Mouse (Mus musculus) forelimb bud, embryonic 11.5 days (tissue): ENCODE results near the gene Ifrd1.
"Not testable (repeated sequence)": the region's sequence is repeated elsewhere in the genome, so short reads cannot be mapped to it uniquely, and the experiment has no call there.

Experiments used
- DNase-seq: peaks from one replicate; pipeline ENCODE4 v3.0.0-alpha.2; 2012; ENCODE audit warnings: low read depth, low spot score

Gene Ifrd1

DNA sequence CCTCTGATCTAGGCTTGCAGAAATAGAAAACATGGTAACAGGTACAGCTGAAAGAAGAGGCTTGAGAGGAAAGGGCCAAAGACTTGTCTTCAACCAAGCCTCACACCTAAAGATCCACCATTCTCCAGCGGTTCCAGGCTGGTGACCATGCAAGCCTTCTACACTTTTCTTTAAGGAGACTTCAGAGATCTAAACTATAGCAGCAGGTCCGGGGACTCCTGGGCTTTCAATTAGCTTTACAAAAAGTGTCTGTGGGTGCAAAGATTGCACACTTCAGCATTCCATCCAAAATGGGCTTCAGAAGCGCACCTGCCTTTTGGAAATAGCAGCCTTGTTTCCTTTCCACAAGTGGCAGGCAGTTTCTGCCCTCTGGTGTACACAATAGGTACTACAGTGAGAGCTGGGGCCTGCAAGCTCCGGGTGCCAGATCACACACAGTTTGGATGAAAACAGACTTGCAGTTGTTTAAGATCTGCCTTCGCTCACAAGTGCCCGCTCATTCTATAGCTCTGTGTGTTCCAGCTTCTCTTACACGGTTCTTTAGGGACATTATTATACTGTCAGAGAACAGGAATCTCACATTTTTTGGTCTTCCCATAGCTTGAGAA lies 48.4 kb downstream of the Ifrd1 start:
- DNase-seq = peak; percentile 64

DNA sequence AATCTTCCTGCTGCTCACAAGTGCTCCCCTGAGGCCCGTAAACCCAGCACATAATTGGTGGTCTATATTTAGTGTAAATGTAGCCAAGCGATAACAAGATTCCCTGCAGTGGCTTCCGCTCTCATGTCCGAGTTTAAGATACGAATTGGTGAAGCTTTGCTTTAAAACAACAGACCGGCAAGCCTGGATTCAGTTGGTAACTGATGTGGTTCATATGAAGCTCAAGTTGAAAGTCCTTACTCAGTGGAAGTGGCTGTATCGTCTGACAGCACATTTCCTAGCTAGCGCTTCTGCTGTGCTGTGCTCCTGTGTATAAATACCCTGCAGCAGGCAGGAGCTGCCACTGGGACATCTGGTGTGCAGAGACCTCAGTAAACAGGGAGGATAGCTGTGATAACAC lies 49.0 kb downstream of the Ifrd1 start, which contains the start of gene Lsmem1:
Gene Lsmem1, minus strand, starts transcription at position 189 of the 400 bp plus-strand sequence.
- DNase-seq = no peak

DNA sequence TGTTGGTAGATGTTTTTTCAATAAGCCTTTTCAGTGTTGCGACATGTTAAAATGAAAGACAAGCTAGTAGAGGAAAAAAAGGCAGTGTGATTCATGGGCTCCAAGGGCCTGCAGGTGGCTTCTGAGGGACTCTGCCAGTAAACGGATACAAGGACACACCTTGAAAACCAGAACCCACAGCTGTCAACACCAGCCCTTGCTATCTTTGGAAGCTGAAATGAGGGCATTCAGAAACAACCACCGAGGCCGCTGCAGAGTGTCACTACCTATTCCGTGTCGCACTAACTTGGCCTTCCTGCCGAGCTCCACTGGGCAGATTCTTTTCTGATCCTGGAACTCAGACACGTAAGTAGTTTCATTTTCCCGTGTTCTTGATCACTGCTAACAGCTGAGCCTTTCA lies 49.9 kb downstream of the Ifrd1 start:
- no peak for DNase-seq

DNA sequence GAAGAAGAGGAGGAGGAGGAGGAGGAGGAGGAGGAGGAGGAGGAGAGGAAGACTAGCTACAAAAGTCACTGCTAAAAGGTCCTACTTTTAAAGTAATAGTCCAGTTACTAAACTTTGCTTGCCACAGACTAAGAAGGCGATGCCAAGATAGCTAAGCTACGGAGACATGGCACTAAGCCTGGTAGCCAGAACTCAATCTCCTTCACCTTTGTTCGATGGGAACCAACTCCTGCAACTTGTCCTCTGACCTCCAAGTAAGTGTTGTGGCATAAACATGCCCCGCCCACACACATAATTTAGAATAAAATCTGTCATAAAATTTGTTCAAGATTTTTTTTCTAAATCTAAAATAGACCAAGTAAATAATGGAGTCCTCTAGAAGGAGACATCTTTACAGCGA lies 50.3 kb downstream of the Ifrd1 start:
- DNase-seq = no peak

DNA sequence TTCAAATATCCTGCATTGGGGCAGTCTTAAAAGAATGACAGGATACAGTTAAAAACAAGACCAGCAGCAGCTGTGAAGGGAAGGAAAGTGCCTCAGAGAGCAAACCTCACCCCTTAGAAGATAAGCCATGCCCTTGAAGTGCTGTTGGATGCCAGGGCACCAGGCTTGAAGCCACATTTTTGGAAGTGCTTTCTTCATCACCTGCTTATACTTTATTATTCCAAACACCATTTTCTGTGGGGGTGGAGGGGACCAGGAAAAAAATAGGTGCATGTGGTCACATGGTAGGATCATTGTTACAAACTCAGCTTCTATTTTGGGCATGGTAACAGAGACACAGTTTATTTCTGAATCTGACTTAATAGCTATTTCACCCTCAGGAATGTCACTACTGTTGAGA lies 50.8 kb downstream of the Ifrd1 start:
- no peak for DNase-seq

DNA sequence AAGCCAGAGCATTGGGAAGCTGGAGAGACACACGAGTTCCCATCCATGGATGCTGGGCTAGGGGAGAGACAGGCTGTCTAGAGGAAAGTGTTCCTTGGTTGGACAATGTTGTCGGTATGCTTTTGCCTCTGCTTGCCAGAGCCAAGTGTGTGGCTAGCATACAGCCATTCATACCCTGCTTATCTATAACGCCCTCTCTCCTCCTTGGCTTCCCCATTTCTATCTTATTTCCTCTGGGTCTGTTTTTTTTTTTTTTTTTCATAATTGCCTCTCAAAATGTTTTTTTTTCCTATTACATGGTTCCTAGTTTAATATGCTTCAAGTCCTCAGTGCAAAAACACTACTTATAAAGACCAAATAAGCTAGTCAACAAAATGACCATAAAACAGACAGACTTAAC lies 62.8 kb downstream of the Ifrd1 start:
- DNase-seq = no peak

DNA sequence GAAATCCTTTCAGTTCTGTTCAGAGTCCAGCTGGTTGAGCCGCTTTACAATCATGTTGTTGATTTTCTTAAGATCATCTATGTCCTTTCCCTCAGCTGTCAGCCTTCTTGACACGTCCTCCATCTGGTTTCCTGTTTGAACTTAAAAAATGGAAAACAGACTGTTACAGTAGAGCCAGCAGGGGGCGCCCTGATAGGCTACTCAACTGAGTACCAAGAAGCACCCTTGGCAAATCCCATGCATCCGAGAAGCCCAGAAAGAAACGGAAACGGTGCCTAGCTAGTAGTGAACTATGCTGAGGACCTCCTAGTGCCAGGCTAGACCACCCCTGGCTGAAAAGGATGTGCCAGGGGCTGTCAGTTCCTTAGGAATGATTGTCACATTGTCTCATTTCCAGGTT lies 71.2 kb downstream of the Ifrd1 start:
- no peak for DNase-seq

DNA sequence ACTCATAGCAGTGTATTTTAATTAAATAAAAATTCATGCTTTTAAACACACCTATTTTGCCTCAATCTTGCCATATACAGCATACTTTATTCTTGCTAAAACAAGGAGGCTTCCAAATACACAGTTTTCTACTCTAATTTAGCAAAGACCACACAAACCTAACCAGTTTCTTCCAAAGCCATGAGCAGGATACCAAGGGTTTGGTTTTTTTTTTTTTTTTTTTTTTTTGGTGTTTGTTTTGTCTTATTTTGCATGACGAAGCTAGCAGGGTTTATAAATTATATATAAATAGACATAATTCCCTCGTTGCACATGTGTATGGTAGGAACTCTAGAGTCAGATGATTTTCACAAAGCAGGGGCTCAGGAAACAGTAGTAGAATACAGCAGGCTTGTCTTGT lies 72.1 kb downstream of the Ifrd1 start:
- no peak for DNase-seq

DNA sequence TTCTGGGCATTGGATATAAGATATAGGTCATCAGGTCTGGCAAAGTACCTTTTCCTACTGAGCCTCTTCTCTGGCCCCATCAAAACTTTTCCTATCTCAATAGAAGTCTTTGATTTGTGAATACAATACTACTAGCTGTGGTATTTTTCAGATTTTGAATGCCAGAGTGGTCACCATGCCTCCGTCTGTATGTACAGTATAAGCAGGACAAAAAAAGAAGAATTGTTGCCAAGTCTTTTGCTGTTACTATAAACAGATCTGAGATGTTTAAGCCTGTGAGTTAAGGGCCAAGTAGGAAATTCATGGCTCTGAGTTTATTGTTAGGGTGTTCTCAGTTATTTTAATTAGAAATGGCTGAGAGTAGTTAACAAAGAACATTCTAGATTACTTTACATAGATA lies 73.1 kb downstream of the Ifrd1 start:
- DNase-seq = not testable (repeated sequence)

DNA sequence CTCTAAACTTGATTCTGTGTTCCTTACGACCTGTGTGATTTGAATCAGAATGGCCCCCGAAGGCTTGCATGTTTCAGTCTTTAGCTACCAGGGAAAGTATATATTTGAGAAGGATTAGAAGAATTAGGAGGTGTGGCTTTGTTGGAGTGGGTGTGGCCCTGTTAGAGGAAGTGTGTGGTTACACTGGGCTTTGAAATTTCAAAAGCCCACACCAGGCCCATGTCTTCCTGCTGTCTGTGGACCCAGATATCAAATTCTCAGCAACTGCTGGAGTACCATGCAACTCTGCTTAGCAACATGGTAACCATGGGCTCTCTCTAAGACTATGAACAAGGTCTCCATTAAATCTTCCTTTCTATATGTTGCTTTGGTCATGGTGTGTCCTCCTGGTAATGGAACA lies 76.7 kb downstream of the Ifrd1 start:
- DNase-seq = no peak

DNA sequence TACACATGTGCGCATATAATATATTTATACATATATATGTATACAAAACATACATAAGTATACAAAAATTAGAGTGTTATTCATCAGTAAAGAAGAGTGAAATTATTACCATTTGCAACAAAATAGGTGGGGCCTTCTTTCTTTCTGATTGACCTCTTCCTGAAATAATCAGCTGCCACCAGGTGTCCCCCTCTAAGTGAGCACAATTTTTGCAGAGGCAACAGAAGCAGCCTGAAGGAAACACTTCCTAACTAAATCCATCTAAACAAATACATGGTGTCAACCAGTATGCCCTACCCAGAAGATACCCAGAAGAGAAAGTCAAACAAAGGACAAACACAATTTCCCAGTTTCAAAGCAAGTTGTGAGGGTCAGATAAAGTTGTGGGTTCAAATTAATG lies 78.6 kb downstream of the Ifrd1 start:
- no peak for DNase-seq

DNA sequence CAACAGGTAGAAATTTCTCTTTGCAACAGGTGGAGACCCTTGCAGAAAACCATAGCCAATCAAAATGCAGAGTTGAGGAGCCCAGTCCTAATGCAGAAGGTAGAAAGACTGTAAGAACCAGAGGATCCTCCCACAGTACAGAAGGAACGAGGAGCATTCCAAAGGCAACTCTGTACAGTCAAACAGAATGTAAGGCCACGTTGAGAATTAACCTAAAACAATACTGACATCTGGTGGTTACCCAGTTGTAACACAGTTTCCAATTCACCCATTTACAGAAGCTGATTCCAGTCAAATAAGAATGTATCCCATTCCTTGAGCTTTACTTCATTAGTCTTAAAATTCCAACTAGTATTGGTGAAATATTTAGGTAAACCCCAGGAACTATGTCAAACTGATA lies 83.7 kb downstream of the Ifrd1 start:
- peak; percentile 39 for DNase-seq

DNA sequence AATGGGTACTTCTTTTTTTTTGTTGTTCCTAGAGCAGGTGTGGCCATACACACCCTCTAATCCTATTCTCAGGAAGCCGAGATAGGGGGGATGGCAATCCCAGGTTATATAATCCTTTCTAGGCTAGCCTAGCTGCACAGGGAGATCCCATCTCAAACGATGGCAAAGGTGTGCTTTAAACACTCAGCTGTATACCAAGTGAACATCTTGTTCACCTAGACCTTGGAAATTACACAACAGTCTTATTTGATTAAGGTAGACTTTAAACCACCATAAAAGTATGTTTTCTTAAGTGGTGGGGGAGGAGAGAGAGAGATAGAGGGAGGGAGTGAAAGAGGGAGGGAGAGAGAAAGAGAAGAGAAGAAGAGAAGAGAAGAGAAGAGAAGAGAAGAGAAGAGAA lies 87.5 kb downstream of the Ifrd1 start:
- no peak for DNase-seq

DNA sequence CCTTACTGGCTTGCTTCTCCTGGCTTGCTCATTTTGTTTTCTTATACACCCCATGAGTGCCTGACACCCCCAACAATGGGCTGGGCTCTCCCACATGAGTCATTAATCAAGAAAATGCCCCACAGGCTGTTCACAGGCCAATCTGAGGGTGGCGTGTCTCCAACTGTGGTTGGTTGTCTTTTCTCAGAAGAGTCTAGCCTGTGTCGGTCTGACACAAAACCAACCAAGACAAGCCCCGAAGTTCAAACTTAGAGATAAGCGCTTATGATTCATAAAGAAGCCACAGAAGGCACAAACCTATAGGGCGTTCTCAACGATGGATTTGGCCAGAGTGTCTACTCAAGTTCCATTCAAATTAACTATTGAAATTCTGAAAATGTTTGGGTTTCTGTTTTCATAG lies 94.1 kb downstream of the Ifrd1 start:
- DNase-seq = no peak

DNA sequence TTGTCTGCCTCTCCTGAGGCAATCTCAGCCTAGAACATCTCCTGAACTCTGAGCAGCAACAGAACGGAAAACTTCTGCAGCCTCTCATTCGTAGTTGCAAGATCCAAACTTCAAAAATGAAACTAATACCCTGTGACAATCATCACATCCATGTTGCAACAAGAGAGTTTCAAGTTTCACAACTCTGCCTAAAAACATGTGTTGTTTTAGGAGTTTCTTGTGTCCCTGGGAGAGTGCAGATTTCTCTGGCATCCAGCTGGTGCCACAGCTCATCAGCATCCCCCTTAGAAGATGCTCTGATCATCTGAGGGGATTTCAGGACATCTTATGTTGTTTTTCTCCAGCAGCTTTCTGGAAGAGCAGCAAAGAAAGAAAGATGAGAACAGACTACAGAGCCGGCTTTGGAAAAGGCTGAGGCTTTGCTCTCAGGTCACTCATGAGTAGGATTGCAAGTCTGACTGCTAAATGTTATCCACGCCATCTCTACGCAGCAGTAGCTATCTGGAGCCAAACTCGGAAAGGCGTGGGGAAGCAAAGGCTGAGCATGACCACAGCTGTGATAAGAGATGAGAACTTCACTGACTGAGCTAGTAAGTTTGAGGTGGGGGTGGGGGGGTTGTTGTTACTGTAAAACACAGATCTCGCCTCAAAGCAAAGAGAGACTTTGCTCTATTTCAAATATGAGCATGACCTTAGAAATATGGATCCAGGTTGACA lies 95.8 kb downstream of the Ifrd1 start:
- no peak for DNase-seq
